Mouse (Mus musculus): ENCODE results near the gene Igdcc4.

DNA sequence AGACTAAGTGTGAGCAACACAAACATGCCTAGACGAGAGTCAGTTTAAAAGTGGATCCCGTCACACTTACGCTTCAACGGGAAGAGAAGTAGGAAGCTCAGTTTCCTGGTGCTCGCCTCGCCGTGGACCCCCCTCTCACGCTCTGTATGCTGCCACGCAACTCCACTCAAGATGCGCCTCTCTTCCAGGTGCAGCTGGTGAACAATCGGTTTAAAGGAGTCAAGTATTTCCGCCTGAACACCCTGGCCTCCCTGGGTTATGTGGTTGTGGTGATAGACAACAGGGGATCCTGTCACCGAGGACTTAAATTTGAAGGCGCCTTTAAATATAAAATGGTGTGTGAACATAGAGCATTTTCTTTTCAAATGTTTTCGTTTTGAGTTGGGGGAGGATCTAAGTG is 27.0 kb upstream of the Igdcc4 start:
- TF ChIP-seq CTCF (IDR thresholded peaks at IDR 0.05; ENCODE audit: low read depth) (no peak), EP300 (IDR thresholded peaks at IDR 0.05; ENCODE audit: low read depth) (no peak)

Data from liver, embryonic 14.5 days (tissue).